Mouse (Mus musculus): Measurements from ENCODE around the gene Pkd1l3.

GRCm38 (mm10) chr8:109635146-109635545 lies 20.8 kb downstream of the Pkd1l3 start:
- no peak for TF ChIP-seq CTCF (IDR thresholded peaks at IDR 0.05; ENCODE audit: borderline replicate concordance, insufficient read depth, low read depth, low read length)
- TF ChIP-seq POLR2A (IDR thresholded peaks at IDR 0.05; ENCODE audit: borderline replicate concordance, insufficient read depth, low read length): no peak
